Mouse (Mus musculus): ENCODE results near the gene Il1rap.

DNA sequence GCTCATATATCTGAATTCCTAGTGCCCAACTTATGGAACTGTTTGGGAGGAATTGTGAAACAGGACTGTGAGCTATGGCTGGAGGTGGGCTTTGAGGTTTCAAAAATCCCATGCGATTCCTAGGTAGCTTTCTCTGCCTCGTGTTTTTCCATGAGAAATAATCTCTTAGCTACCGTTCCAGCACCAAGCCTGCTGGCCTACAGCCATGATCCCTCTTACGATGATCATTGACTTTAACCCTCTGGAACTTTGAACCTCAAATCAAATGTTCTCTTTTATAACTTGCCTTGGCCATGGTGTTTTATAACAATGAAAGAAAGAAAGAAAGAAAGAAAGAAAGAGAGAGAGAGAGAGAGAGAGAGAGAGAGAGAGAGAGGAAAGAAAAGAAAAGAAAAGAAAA is 116.6 kb downstream of the Il1rap start:
- TF ChIP-seq CTCF (IDR thresholded peaks at IDR 0.05; ENCODE audit: low read depth) (no peak), EP300 (IDR thresholded peaks at IDR 0.05; ENCODE audit: low read depth) (no peak)

All from liver, embryonic 14.5 days (tissue).